Mouse (Mus musculus) CH12.LX (cell line): Measurements from ENCODE around the gene Golm1. TPM values are rescaled to one million over a fixed set of nuclear protein-coding genes. Genes with fewer than 3 reads are reported as not detected.

Experiments
- DNase-seq: peaks from one replicate; pipeline ENCODE4 v3.0.0-alpha.2; 2013; ENCODE audit errors: extremely low read depth
- H3K27ac ChIP-seq: 2 replicates; pipeline ENCODE4 v1.5.1; 2012; ENCODE audit warnings: low read depth, mild to moderate bottlenecking, control low read depth, moderate library complexity; ENCODE audit not compliant: insufficient read depth
- H3K27me3 ChIP-seq: replicated peaks from 2 replicates; pipeline ENCODE3; 2012; ENCODE audit warnings: inconsistent platforms
- H3K36me3 ChIP-seq, 2 experiments: replicated peaks in 1 of 2; 2 replicates each; pipeline versions ENCODE3 to v1.6.1; 2012; ENCODE audit warnings: inconsistent platforms in 1 of 2, low read length in 1 of 2, mild to moderate bottlenecking in 1 of 2, mixed read lengths in 1 of 2, moderate library complexity in 1 of 2; ENCODE audit not compliant: control insufficient read depth in 1 of 2, insufficient read depth in 1 of 2
- H3K4me1 ChIP-seq, 2 experiments: 2 replicates each; pipeline ENCODE4 v1.6.1; 2012; ENCODE audit warnings: inconsistent platforms in 1 of 2, moderate library complexity in 1 of 2; ENCODE audit not compliant: insufficient read depth in 2 of 2, control insufficient read depth in 1 of 2
- H3K4me2 ChIP-seq: 2 replicates; pipeline ENCODE4 v1.6.1; 2012; ENCODE audit warnings: low read depth, mild to moderate bottlenecking, control low read depth; ENCODE audit not compliant: poor library complexity, insufficient read depth, severe bottlenecking
- H3K4me3 ChIP-seq, 3 experiments: fragments of 150-350 bp in 1 of 3; sonication (generic) in 1 of 3; replicated peaks in 1 of 3; 2 replicates each; pipeline versions ENCODE3 to v1.5.1; 2011 to 2012; ENCODE audit warnings: low read depth in 2 of 3, low read length in 2 of 3, mild to moderate bottlenecking in 2 of 3, moderate library complexity in 2 of 3, control low read depth in 1 of 3, improper control_type of control experiment in 1 of 3, inconsistent platforms in 1 of 3, mixed read lengths in 1 of 3; ENCODE audit not compliant: poor library complexity in 1 of 3
- H3K79me2 ChIP-seq: replicated peaks from 2 replicates; pipeline ENCODE4 v1.6.1; 2012; ENCODE audit warnings: mild to moderate bottlenecking, moderate library complexity; ENCODE audit not compliant: control insufficient read depth, poor library complexity, insufficient read depth, severe bottlenecking; ENCODE audit errors: extremely low read depth
- H3K9ac ChIP-seq: 2 replicates; pipeline ENCODE4 v1.6.1; 2012; ENCODE audit warnings: low read depth, mild to moderate bottlenecking, control low read depth, moderate library complexity; ENCODE audit not compliant: insufficient read depth
- H3K9me3 ChIP-seq: replicated peaks from 2 replicates; pipeline ENCODE3; 2012; ENCODE audit warnings: low read length, inconsistent platforms, mixed read lengths
- BHLHE40 ChIP-seq: IDR thresholded peaks from 2 replicates; pipeline ENCODE4 v1.6.1; 2011; ENCODE audit warnings: mild to moderate bottlenecking, low read depth, low read length, improper control_type of control experiment
- CHD1 ChIP-seq: IDR thresholded peaks from 2 replicates; pipeline ENCODE4 v1.6.1; 2012; ENCODE audit warnings: low read depth, low read length, improper control_type of control experiment, inconsistent platforms
- CHD2 ChIP-seq: IDR thresholded peaks from 2 replicates; pipeline ENCODE4 v1.6.1; 2011; ENCODE audit warnings: low read length, improper control_type of control experiment
- E2F4 ChIP-seq: IDR thresholded peaks from 2 replicates; pipeline ENCODE4 v1.6.1; 2011; ENCODE audit warnings: low read depth, low read length, improper control_type of control experiment; ENCODE audit not compliant: insufficient replicate concordance
- ELF1 ChIP-seq: IDR thresholded peaks from 2 replicates; pipeline ENCODE4 v1.6.1; 2014; ENCODE audit warnings: low read depth, mild to moderate bottlenecking, inconsistent platforms, low read length, improper control_type of control experiment
- HCFC1 ChIP-seq: IDR thresholded peaks from 2 replicates; pipeline ENCODE4 v1.6.1; 2012; ENCODE audit warnings: low read depth, mild to moderate bottlenecking, inconsistent platforms, low read length, improper control_type of control experiment
- IRF4 ChIP-seq: IDR thresholded peaks from 2 replicates; pipeline ENCODE4 v1.6.1; 2014; ENCODE audit warnings: low read depth, mild to moderate bottlenecking, inconsistent platforms, low read length, improper control_type of control experiment
- JUN ChIP-seq: IDR thresholded peaks from 2 replicates; pipeline ENCODE4 v1.6.1; 2011; ENCODE audit warnings: low read depth, mild to moderate bottlenecking, low read length, improper control_type of control experiment, moderate library complexity; ENCODE audit not compliant: insufficient read depth
- JUND ChIP-seq: conservative IDR thresholded peaks from 2 replicates; pipeline ENCODE4 v1.6.1; 2011; ENCODE audit warnings: low read depth, low read length, improper control_type of control experiment
- MAFK ChIP-seq: IDR thresholded peaks from 2 replicates; pipeline ENCODE4 v1.6.1; 2011; ENCODE audit warnings: low read length, improper control_type of control experiment; ENCODE audit not compliant: insufficient replicate concordance
- MAX ChIP-seq: IDR thresholded peaks from 2 replicates; pipeline ENCODE4 v1.6.1; 2011; ENCODE audit warnings: low read length, improper control_type of control experiment
- MAZ ChIP-seq: IDR thresholded peaks from 2 replicates; pipeline ENCODE4 v1.6.1; 2012; ENCODE audit warnings: low read depth, mild to moderate bottlenecking, inconsistent platforms, low read length, improper control_type of control experiment, moderate library complexity
- MEF2A ChIP-seq: IDR thresholded peaks from 2 replicates; pipeline ENCODE4 v1.6.1; 2014; ENCODE audit warnings: low read depth, mild to moderate bottlenecking, inconsistent platforms, low read length, improper control_type of control experiment, borderline replicate concordance
- MXI1 ChIP-seq: IDR thresholded peaks from 2 replicates; pipeline ENCODE4 v1.6.1; 2011; ENCODE audit warnings: mild to moderate bottlenecking, low read depth, low read length, improper control_type of control experiment
- NELFE ChIP-seq: IDR thresholded peaks from 2 replicates; pipeline ENCODE4 v1.6.1; 2011; ENCODE audit warnings: low read depth, low read length, improper control_type of control experiment
- PAX5 ChIP-seq: IDR thresholded peaks from 2 replicates; pipeline ENCODE4 v1.6.1; 2012; ENCODE audit warnings: low read length, inconsistent platforms, mixed read lengths
- POLR2A ChIP-seq: IDR thresholded peaks from 2 replicates; pipeline ENCODE4 v1.6.1; 2011; ENCODE audit warnings: low read depth, mild to moderate bottlenecking, improper control_type of control experiment, low read length
- POLR2AphosphoS2 ChIP-seq: IDR thresholded peaks from 2 replicates; pipeline ENCODE4 v1.6.1; 2011; ENCODE audit warnings: low read depth, low read length, improper control_type of control experiment
- RAD21 ChIP-seq: IDR thresholded peaks from 2 replicates; pipeline ENCODE4 v1.6.1; 2011; ENCODE audit warnings: low read depth, mild to moderate bottlenecking, low read length, improper control_type of control experiment, moderate library complexity
- RCOR1 ChIP-seq: conservative IDR thresholded peaks from 2 replicates; pipeline ENCODE4 v1.6.1; 2012; ENCODE audit warnings: low read depth, mild to moderate bottlenecking, inconsistent platforms, low read length, improper control_type of control experiment
- SIN3A ChIP-seq: IDR thresholded peaks from 2 replicates; pipeline ENCODE4 v1.6.1; 2012; ENCODE audit warnings: low read length, improper control_type of control experiment, inconsistent platforms
- SMC3 ChIP-seq: IDR thresholded peaks from 2 replicates; pipeline ENCODE4 v1.6.1; 2011; ENCODE audit warnings: low read depth, low read length, improper control_type of control experiment
- UBTF ChIP-seq: IDR thresholded peaks from 2 replicates; pipeline ENCODE4 v1.6.1; 2012; ENCODE audit warnings: low read depth, mild to moderate bottlenecking, inconsistent platforms, low read length, improper control_type of control experiment, moderate library complexity
- ZC3H11A ChIP-seq: IDR thresholded peaks from 2 replicates; pipeline ENCODE4 v1.6.1; 2012; ENCODE audit warnings: low read depth, mild to moderate bottlenecking, inconsistent platforms, low read length, improper control_type of control experiment
- ZNF384 ChIP-seq: IDR thresholded peaks from 2 replicates; pipeline ENCODE4 v1.6.1; 2012; ENCODE audit warnings: low read depth, low read length, improper control_type of control experiment, inconsistent platforms
- dilution Hi-C: fragments of 300-500 bp; cut with MboI; formaldehyde crosslinking; loops from 2 replicates; pipeline ENCODE4 v1.14.3; 2020; ENCODE audit warnings: low sequenced_read_pairs; ENCODE audit not compliant: extremely low pct_unique_long_range_greater_than_20kb, extremely low pct_ligation_motif_present
- in situ Hi-C: fragments of 300-500 bp; cut with MboI; formaldehyde crosslinking; loops from 3 replicates; pipeline ENCODE4 v1.14.3; 2019; ENCODE audit warnings: low sequenced_read_pairs, low pct_ligation_motif_present, low pct_unique_long_range_greater_than_20kb, mixed read lengths
- polyA plus RNA-seq: library from polyadenylated mRNA; unstranded; fragments of >175 nt; gene quantifications from 2 replicates; pipeline ENCODE4 v1.2.1, GENCODE M21; 2012; ENCODE audit warnings: low read depth; ENCODE audit not compliant: insufficient read length
- total RNA-seq, 2 experiments: library from RNA; depleted of rRNA; stranded (reverse); fragments of 300-350 nt in 1 of 2; fragments of >200 nt in 1 of 2; gene quantifications; 2 replicates each; pipeline ENCODE4 v1.2.3; 2012 to 2014

Gene Golm1
- total and polyA plus RNA-seq, 3 experiments, result 14.3 to 18.9 (median 17.4) TPM

DNA sequence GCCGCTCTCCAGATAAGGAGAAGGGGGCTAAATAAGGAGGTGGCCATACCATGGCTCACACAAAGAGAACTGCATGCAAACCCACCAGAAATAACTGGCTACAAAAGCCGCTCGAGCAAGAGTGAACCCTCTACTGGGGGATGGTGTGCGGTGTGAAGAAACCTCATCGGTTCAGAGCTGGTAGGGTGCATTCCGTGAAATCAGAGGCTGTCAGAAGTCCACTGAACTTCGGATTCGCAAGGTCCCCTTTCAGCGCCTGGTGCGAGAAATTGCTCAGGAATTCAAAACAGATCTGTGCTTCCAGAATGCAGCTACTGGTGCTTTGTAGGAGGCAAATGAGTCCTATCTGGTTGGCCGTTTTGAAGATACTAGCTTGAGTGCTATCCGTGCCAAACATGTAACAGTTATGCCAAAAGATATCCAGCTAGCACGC is 12.7 kb upstream of the Golm1 start:
- Histone ChIP-seq H3K27me3 (peaks cover 5% of the 10 kb centered on the region), H3K4me3 (no peak overlapping the region), H3K9ac (no peak overlapping the region), H3K4me2 (no peak overlapping the region), H3K9me3 (peaks cover 3% of the 10 kb centered on the region), H3K36me3 (no peaks in the 10 kb centered on the region), H3K79me2 (no peaks in the 10 kb centered on the region), H3K27ac (no peak overlapping the region), H3K4me1 (peaks cover 0 to 4% of the 10 kb centered on the region in 2 experiments; a peak in 2 of 4 replicates)
- DNase-seq, result no peak
- TF ChIP-seq ZC3H11A (no peak), PAX5 (no peak), SMC3 (no peak), UBTF (no peak), MAZ (no peak), POLR2A (no peak), MEF2A (no peak), NELFE (no peak), ZNF384 (no peak), SIN3A (no peak), IRF4 (no peak), CHD1 (no peak), E2F4 (no peak), MAFK (no peak)
- in situ Hi-C loops, result no loop called here
- dilution Hi-C loops, result no loop called here

DNA sequence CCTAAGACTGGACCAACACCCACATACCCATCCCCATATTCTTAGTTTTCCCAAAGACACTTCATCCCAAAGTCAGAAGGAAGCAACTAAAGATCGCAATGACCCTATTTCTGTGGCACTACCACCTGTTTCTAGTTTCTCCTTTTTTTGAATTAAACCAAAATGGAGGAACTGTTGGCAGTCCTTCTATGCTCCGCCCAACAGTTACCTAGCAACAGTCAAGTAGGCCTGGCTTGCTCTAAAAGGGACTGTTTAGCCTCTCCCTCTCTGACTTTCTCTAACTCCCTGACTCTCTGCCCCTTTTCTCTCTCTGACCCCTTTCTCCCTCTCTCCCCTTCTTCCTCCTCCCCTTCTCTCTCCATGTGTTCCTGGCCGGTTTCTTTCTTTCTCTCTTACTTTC is 9.6 kb upstream of the Golm1 start:
- Histone ChIP-seq H3K36me3 (no peaks in the 10 kb centered on the region), H3K9ac (no peak overlapping the region)
- dilution Hi-C loops, result no loop called here

More for the DNA sequence above, 9.6 kb upstream of the Golm1 start:
- in situ Hi-C loops, result no loop called here
- no peak overlapping the region for H3K4me3 ChIP-seq
- no peak overlapping the region for H3K4me2 ChIP-seq
- no peaks in the 10 kb centered on the region for H3K9me3 ChIP-seq
- peaks cover 2 to 4% of the 10 kb centered on the region in 2 experiments; a peak in 3 of 4 replicates for H3K4me1 ChIP-seq
- peak; percentile 35 for DNase-seq
- peaks cover 5% of the 10 kb centered on the region for H3K27me3 ChIP-seq
- H3K27ac ChIP-seq, result no peak overlapping the region
- TF ChIP-seq UBTF (no peak), MAZ (no peak), ZNF384 (no peak), HCFC1 (no peak), CHD2 (no peak), E2F4 (no peak), POLR2AphosphoS2 (no peak), IRF4 (no peak), MXI1 (no peak), JUND (no peak), MAX (no peak), ELF1 (no peak), SIN3A (no peak), CHD1 (no peak), RAD21 (no peak), JUN (no peak), RCOR1 (no peak), BHLHE40 (no peak)
- no peaks in the 10 kb centered on the region for H3K79me2 ChIP-seq
